Mouse (Mus musculus): ENCODE measurements around the gene Smg5. TPM values are rescaled to one million over a fixed set of nuclear protein-coding genes. Genes with fewer than 3 reads are reported as not detected.

The Smg5 gene
- polyA plus RNA-seq, 1 experiment from 2014 or later: 31.8 TPM

- no peak overlapping the region for H3K9ac ChIP-seq
- H3K9me3 ChIP-seq (replicated peaks): no peaks in the 10 kb centered on the region
- ATAC-seq (ENCODE audit: low read depth) (no peak), DNase-seq (no peak)
- no peak overlapping the region for H3K4me2 ChIP-seq
- peaks cover 28% of the 10 kb centered on the region for H3K4me1 ChIP-seq (replicated peaks)
- H3K4me3 ChIP-seq (replicated peaks): no peak overlapping the region
- no peaks in the 10 kb centered on the region for H3K27me3 ChIP-seq
- 61% methylated on average over 5 of the region's 5 CpGs for WGBS (ENCODE audit: insufficient replicate concordance)
- peaks cover 29% of the 10 kb centered on the region for H3K36me3 ChIP-seq
- no peak overlapping the region for H3K27ac ChIP-seq
These were observed 7.1 kb upstream of the Smg5 start for GRCm38 (mm10) chr3:88328956-88329355.

GRCm38 (mm10) chr3:88331282-88331681, 4.8 kb upstream of the Smg5 start:
- 11% methylated on average over 2 of the region's 2 CpGs for WGBS (ENCODE audit: insufficient replicate concordance)
- H3K36me3 ChIP-seq: peaks cover 28% of the 10 kb centered on the region
- H3K9me3 ChIP-seq (replicated peaks): no peaks in the 10 kb centered on the region
- no peak overlapping the region for H3K27ac ChIP-seq
- H3K4me1 ChIP-seq (replicated peaks): peaks cover 26% of the 10 kb centered on the region
- no peak overlapping the region for H3K4me3 ChIP-seq (replicated peaks)
- DNase-seq (peak; percentile 56), ATAC-seq (ENCODE audit: low read depth) (no peak)
- no peak overlapping the region for H3K4me2 ChIP-seq
- H3K9ac ChIP-seq: no peak overlapping the region
- H3K27me3 ChIP-seq: no peaks in the 10 kb centered on the region

- peak; percentile 46 for DNase-seq
- no peaks in the 10 kb centered on the region for H3K9me3 ChIP-seq (replicated peaks)
- H3K9ac ChIP-seq: peak overlapping the region; percentile 90
- 49% methylated on average over 12 of the region's 12 CpGs for WGBS (ENCODE audit: insufficient replicate concordance)
- H3K4me3 ChIP-seq (replicated peaks): peak overlapping the region; percentile 77
- H3K4me1 ChIP-seq (replicated peaks): peaks cover 45% of the 10 kb centered on the region
- H3K27me3 ChIP-seq: no peaks in the 10 kb centered on the region
- peak overlapping the region; percentile 97 for H3K27ac ChIP-seq
- ATAC-seq (ENCODE audit: low read depth): 0 out of 2 replicates have a peak, but pooled peaks have one; percentile 16
- H3K4me2 ChIP-seq: peak overlapping the region; percentile 81
- H3K36me3 ChIP-seq: peaks cover 6% of the 10 kb centered on the region
These were observed 1.9 kb upstream of the Smg5 start for GRCm38 (mm10) chr3:88334029-88334658.

GRCm38 (mm10) chr3:88334902-88335435, 1.1 kb upstream of the Smg5 start:
- Histone ChIP-seq H3K4me1 (replicated peaks) (peaks cover 52% of the 10 kb centered on the region), H3K4me2 (peak overlapping the region; percentile 81), H3K9ac (peak overlapping the region; percentile 90), H3K9me3 (replicated peaks) (no peaks in the 10 kb centered on the region), H3K27me3 (no peaks in the 10 kb centered on the region), H3K27ac (peak overlapping the region; percentile 97), H3K4me3 (replicated peaks) (peak overlapping the region; percentile 77), H3K36me3 (no peaks in the 10 kb centered on the region)
- DNase-seq: no peak
- ATAC-seq (ENCODE audit: low read depth): no peak
- WGBS (ENCODE audit: insufficient replicate concordance): 17% methylated on average over 3 of the region's 3 CpGs

GRCm38 (mm10) chr3:88335436-88336053, 515 bp upstream of the Smg5 start:
- Histone ChIP-seq H3K27ac (peak overlapping the region; percentile 97), H3K4me3 (replicated peaks) (peak overlapping the region; percentile 77), H3K9ac (peak overlapping the region; percentile 90), H3K4me1 (replicated peaks) (peaks cover 55% of the 10 kb centered on the region), H3K36me3 (peaks cover 1% of the 10 kb centered on the region), H3K4me2 (peak overlapping the region; percentile 81), H3K27me3 (no peaks in the 10 kb centered on the region), H3K9me3 (replicated peaks) (no peaks in the 10 kb centered on the region)
- no peak for DNase-seq
- WGBS (ENCODE audit: insufficient replicate concordance): under 1% methylated on average over 27 of the region's 27 CpGs
- ATAC-seq (ENCODE audit: low read depth): peak; percentile 30

GRCm38 (mm10) chr3:88337367-88338020, 1.4 kb downstream of the Smg5 start:
- 21% methylated on average over 11 of the region's 11 CpGs for WGBS (ENCODE audit: insufficient replicate concordance)
- Histone ChIP-seq H3K4me3 (replicated peaks) (peak overlapping the region; percentile 77), H3K27me3 (no peaks in the 10 kb centered on the region), H3K4me1 (replicated peaks) (peaks cover 68% of the 10 kb centered on the region), H3K36me3 (peaks cover 18% of the 10 kb centered on the region), H3K9me3 (replicated peaks) (no peaks in the 10 kb centered on the region), H3K9ac (peak overlapping the region; percentile 90), H3K4me2 (peak overlapping the region; percentile 81), H3K27ac (peak overlapping the region; percentile 97)
- ATAC-seq (ENCODE audit: low read depth): peak; percentile 61
- peak; percentile 63 for DNase-seq

- Histone ChIP-seq H3K4me3 (replicated peaks) (peak overlapping the region; percentile 77), H3K36me3 (peaks cover 26% of the 10 kb centered on the region), H3K4me1 (replicated peaks) (peaks cover 66% of the 10 kb centered on the region), H3K27me3 (no peaks in the 10 kb centered on the region), H3K9ac (peak overlapping the region; percentile 90), H3K9me3 (replicated peaks) (no peaks in the 10 kb centered on the region), H3K27ac (peak overlapping the region; percentile 97), H3K4me2 (peak overlapping the region; percentile 81)
- WGBS (ENCODE audit: insufficient replicate concordance): 19% methylated on average over 7 of the region's 7 CpGs
- DNase-seq (peak; percentile 68), ATAC-seq (ENCODE audit: low read depth) (peak; percentile 66)
These were observed 2.3 kb downstream of the Smg5 start for GRCm38 (mm10) chr3:88338316-88338715.

GRCm38 (mm10) chr3:88339006-88339405, 2.9 kb downstream of the Smg5 start:
- no peak for ATAC-seq (ENCODE audit: low read depth)
- 53% methylated on average over 3 of the region's 3 CpGs for WGBS (ENCODE audit: insufficient replicate concordance)
- H3K9me3 ChIP-seq (replicated peaks): no peaks in the 10 kb centered on the region
- peak overlapping the region; percentile 70 for H3K9ac ChIP-seq
- peak overlapping the region; percentile 81 for H3K4me2 ChIP-seq
- H3K27me3 ChIP-seq: no peaks in the 10 kb centered on the region
- peaks cover 33% of the 10 kb centered on the region for H3K36me3 ChIP-seq
- H3K4me3 ChIP-seq (replicated peaks): peak overlapping the region; percentile 77
- no peak for DNase-seq
- H3K4me1 ChIP-seq (replicated peaks): peaks cover 59% of the 10 kb centered on the region
- H3K27ac ChIP-seq: peak overlapping the region; percentile 97

- WGBS (ENCODE audit: insufficient replicate concordance): 89% methylated on average over 13 of the region's 13 CpGs
These were observed 14.7 kb downstream of the Smg5 start for GRCm38 (mm10) chr3:88350732-88351131.

GRCm38 (mm10) chr3:88352907-88353306, 16.8 kb downstream of the Smg5 start:
- ATAC-seq (ENCODE audit: low read depth) (no peak), DNase-seq (no peak)
- no peak overlapping the region for H3K27ac ChIP-seq
- no peak overlapping the region for H3K9ac ChIP-seq
- peaks cover 100% of the 10 kb centered on the region for H3K36me3 ChIP-seq
- WGBS (ENCODE audit: insufficient replicate concordance): 90% methylated on average over 9 of the region's 9 CpGs
- H3K4me3 ChIP-seq (replicated peaks): no peak overlapping the region
- H3K4me1 ChIP-seq (replicated peaks): no peaks in the 10 kb centered on the region
- H3K9me3 ChIP-seq (replicated peaks): no peaks in the 10 kb centered on the region
- no peak overlapping the region for H3K4me2 ChIP-seq
- no peaks in the 10 kb centered on the region for H3K27me3 ChIP-seq

More at GRCm38 (mm10) chr3:88350732-88351131, 14.7 kb downstream of the Smg5 start:
- Histone ChIP-seq H3K4me1 (replicated peaks) (no peaks in the 10 kb centered on the region), H3K27me3 (no peaks in the 10 kb centered on the region), H3K4me3 (replicated peaks) (no peak overlapping the region), H3K27ac (no peak overlapping the region), H3K4me2 (no peak overlapping the region), H3K36me3 (peaks cover 100% of the 10 kb centered on the region), H3K9ac (no peak overlapping the region), H3K9me3 (replicated peaks) (no peaks in the 10 kb centered on the region)
- ATAC-seq (ENCODE audit: low read depth) (no peak), DNase-seq (no peak)

GRCm38 (mm10) chr3:88354396-88355165, 18.5 kb downstream of the Smg5 start:
- ATAC-seq (ENCODE audit: low read depth): no peak
- Histone ChIP-seq H3K9ac (no peak overlapping the region), H3K36me3 (peaks cover 100% of the 10 kb centered on the region), H3K4me2 (no peak overlapping the region), H3K9me3 (replicated peaks) (no peaks in the 10 kb centered on the region), H3K4me1 (replicated peaks) (peaks cover 3% of the 10 kb centered on the region; the same call in 1 of the 2 replicates), H3K27ac (no peak overlapping the region), H3K4me3 (replicated peaks) (no peak overlapping the region), H3K27me3 (no peaks in the 10 kb centered on the region)
- WGBS (ENCODE audit: insufficient replicate concordance): 95% methylated on average over 8 of the region's 8 CpGs
- DNase-seq: no peak
